Mouse (Mus musculus): ENCODE data around the gene Prkaa2. TPM values are rescaled to one million over a fixed set of nuclear protein-coding genes. Genes with fewer than 3 reads are reported as not detected.

Prkaa2 gene
- polyA plus RNA-seq, 1 experiment from 2014 or later: 6.3 TPM

DNA sequence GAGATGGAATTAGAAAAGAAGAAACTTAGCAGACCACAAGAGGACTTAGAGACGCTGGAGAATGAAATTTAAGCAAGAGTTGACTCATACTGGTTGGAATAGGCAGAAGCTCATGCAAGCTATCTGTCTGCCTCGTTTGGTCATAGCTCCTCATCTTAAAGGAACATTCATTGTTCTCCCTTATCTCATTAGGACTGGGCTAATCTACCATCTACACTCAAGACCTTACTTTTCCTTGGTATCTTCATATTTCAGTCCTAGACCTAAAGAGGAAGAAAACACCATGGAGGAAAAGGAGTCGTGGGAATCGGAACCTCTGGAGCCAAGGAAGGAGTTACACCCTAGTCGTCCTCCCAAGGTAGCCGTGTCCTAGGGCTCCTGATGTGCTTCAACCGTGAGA, 121.0 kb downstream of the Prkaa2 start:
- ATAC-seq: no peak
- Histone ChIP-seq H3K36me3 (ENCODE audit: control insufficient read depth, insufficient read depth, low read length) (no peaks in the 10 kb centered on the region), H3K4me2 (ENCODE audit: low read depth, low read length) (no peak overlapping the region), H3K9ac (ENCODE audit: low read depth, low read length) (no peak overlapping the region), H3K9me3 (ENCODE audit: control insufficient read depth, low read length) (no peaks in the 10 kb centered on the region), H3K4me3 (ENCODE audit: low read length) (no peak overlapping the region), H3K27me3 (replicated peaks; ENCODE audit: control insufficient read depth, insufficient read depth, low read length) (no peaks in the 10 kb centered on the region), H3K27ac (ENCODE audit: low read length) (no peak overlapping the region), H3K4me1 (ENCODE audit: control insufficient read depth, insufficient read depth, low read length) (no peaks in the 10 kb centered on the region)
- 88% methylated on average over 7 of the region's 7 CpGs for WGBS

DNA sequence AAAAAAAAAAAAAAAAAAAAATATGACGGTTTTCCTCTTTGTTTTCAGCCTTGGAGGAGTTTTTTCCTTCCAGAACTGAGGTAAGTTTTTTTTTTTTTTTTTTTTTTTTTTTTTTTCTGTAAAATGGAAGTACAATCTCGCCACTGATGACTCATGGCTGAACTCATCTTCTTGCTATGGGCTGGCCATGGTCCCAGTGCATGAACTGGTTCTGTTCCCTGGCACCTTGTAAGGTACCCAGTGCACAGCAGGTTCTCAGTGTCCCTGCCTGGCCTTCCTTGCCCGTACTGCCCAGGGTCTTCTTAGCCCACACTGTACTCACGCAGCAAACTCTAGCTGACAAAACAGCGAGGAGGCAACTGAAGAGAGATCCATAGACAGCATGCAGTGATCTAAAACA, 121.6 kb downstream of the Prkaa2 start:
- no peak for ATAC-seq
- Histone ChIP-seq H3K4me2 (ENCODE audit: low read depth, low read length) (no peak overlapping the region), H3K4me1 (ENCODE audit: control insufficient read depth, insufficient read depth, low read length) (no peaks in the 10 kb centered on the region), H3K9me3 (ENCODE audit: control insufficient read depth, low read length) (no peaks in the 10 kb centered on the region), H3K4me3 (ENCODE audit: low read length) (no peak overlapping the region), H3K27ac (ENCODE audit: low read length) (no peak overlapping the region), H3K36me3 (ENCODE audit: control insufficient read depth, insufficient read depth, low read length) (no peaks in the 10 kb centered on the region), H3K27me3 (replicated peaks; ENCODE audit: control insufficient read depth, insufficient read depth, low read length) (no peaks in the 10 kb centered on the region), H3K9ac (ENCODE audit: low read depth, low read length) (no peak overlapping the region)
- WGBS: 83% methylated on average over 5 of the region's 5 CpGs

DNA sequence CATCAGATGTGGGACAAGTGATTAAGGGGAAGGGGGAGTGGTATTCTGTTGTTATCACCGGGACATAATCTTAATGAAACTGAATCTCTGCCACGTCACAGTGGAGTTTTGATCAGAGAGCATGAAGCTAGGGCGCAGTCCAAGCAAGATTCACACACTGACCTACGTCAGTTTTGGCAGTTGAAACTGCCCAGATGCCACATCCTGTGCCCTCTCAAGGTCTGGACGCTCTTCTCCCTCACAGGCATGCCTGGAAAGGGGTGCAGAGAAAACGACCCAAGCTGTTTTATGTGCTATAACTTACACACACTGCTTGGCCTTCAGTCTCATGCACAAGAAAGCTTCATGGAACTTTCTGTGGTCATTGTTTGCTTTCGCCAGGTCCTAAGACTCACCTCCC, 122.1 kb downstream of the Prkaa2 start:
- H3K27me3 ChIP-seq (replicated peaks; ENCODE audit: control insufficient read depth, insufficient read depth, low read length): no peaks in the 10 kb centered on the region
- H3K4me3 ChIP-seq (ENCODE audit: low read length): no peak overlapping the region
- H3K36me3 ChIP-seq (ENCODE audit: control insufficient read depth, insufficient read depth, low read length): no peaks in the 10 kb centered on the region
- H3K9me3 ChIP-seq (ENCODE audit: control insufficient read depth, low read length): no peaks in the 10 kb centered on the region
- WGBS: 71% methylated on average over 7 of the region's 7 CpGs
- no peak overlapping the region for H3K27ac ChIP-seq (ENCODE audit: low read length)
- ATAC-seq: no peak
- H3K4me2 ChIP-seq (ENCODE audit: low read depth, low read length): no peak overlapping the region
- no peak overlapping the region for H3K9ac ChIP-seq (ENCODE audit: low read depth, low read length)
- no peaks in the 10 kb centered on the region for H3K4me1 ChIP-seq (ENCODE audit: control insufficient read depth, insufficient read depth, low read length)

DNA sequence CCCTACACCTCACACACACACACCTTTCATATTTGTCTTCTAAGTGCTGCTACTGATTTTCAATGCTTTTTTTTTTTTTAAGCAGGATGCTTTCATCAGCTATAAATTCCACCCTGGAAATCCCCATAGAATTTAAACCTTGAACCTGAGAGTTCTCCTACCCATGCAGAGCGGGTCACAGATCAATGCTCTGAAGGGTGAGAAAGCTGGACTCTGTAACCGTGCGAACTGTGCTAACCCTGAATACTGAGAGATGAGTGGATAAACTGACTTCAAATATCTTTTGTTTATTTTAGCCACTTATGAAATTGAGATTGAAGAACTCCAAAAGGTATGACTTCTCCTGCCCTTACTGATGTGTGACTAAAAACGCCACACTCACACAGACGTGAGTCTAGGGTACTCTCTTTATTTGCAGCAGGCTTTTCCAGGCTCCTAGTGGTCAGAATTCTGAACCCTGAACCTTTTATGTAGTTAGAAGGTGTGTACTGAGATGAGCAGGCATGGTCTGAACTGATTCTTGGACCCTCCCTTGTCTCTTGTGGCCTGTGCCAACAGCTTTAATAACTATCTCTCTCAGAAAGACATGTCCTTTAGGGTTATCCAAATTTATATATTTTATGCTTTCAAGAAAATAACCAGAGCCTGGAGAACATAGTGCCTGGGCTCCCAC, 123.6 kb downstream of the Prkaa2 start:
- WGBS: 76% methylated on average over 5 of the region's 5 CpGs
- no peak overlapping the region for H3K9ac ChIP-seq (ENCODE audit: low read depth, low read length)
- no peak overlapping the region for H3K27ac ChIP-seq (ENCODE audit: low read length)
- no peaks in the 10 kb centered on the region for H3K27me3 ChIP-seq (replicated peaks; ENCODE audit: control insufficient read depth, insufficient read depth, low read length)
- no peaks in the 10 kb centered on the region for H3K4me1 ChIP-seq (ENCODE audit: control insufficient read depth, insufficient read depth, low read length)
- H3K9me3 ChIP-seq (ENCODE audit: control insufficient read depth, low read length): no peaks in the 10 kb centered on the region
- H3K4me3 ChIP-seq (ENCODE audit: low read length): no peak overlapping the region
- H3K4me2 ChIP-seq (ENCODE audit: low read depth, low read length): no peak overlapping the region
- H3K36me3 ChIP-seq (ENCODE audit: control insufficient read depth, insufficient read depth, low read length): no peaks in the 10 kb centered on the region
- no peak for ATAC-seq

Other genes starting within 250 kb of the Prkaa2 start
- gene C8a, start 233.5 kb downstream of the Prkaa2 start, polyA plus RNA-seq (2015; fragmentation: Nextera tagmentation; extraction: Ambion mirVana): 0.07 and 0.31 TPM in 2 replicates
- gene Fyb2, start 196.4 kb downstream of the Prkaa2 start, polyA plus RNA-seq (2015; fragmentation: Nextera tagmentation; extraction: Ambion mirVana): 0.20 and 0.22 TPM in 2 replicates
- 46.0 and 48.4 TPM in 2 replicates for gene Plpp3, start 47.5 kb upstream of the Prkaa2 start, polyA plus RNA-seq (2015; fragmentation: Nextera tagmentation; extraction: Ambion mirVana)

Data from intestine, embryonic 16.5 days (tissue).